Mouse (Mus musculus) midbrain, embryonic 12.5 days (tissue): Measurements from ENCODE around the gene Aqp7. TPM values are rescaled to one million over a fixed set of nuclear protein-coding genes. Genes with fewer than 3 reads are reported as not detected.

Source experiments
- ATAC-seq: fragments of 200-750 bp; cut with Nextera tagmentation; 2 replicates; pipeline ENCODE4 v1.8.0; 2017; ENCODE audit warnings: low read depth, moderate TSS enrichment, moderate library complexity; ENCODE audit not compliant: low FRiP score
- H3K27ac ChIP-seq: fragments of 300-500 bp; sonication (generic); replicated peaks from 2 replicates; pipeline ENCODE4 v1.5.1; 2016; ENCODE audit warnings: mild to moderate bottlenecking
- H3K27me3 ChIP-seq: fragments of 300-500 bp; sonication (generic); 2 replicates; pipeline ENCODE4 v1.6.1; 2016; ENCODE audit warnings: mild to moderate bottlenecking
- H3K36me3 ChIP-seq: fragments of 300-500 bp; sonication (generic); 2 replicates; pipeline ENCODE4 v1.6.1; 2016
- H3K4me1 ChIP-seq: fragments of 300-500 bp; sonication (generic); 2 replicates; pipeline ENCODE4 v1.6.1; 2016
- H3K4me2 ChIP-seq: fragments of 300-500 bp; sonication (generic); replicated peaks from 2 replicates; pipeline ENCODE4 v1.6.1; 2016; ENCODE audit warnings: mild to moderate bottlenecking, moderate library complexity
- H3K4me3 ChIP-seq: fragments of 300-500 bp; sonication (generic); 2 replicates; pipeline ENCODE4 v1.5.1; 2016; ENCODE audit warnings: mild to moderate bottlenecking
- H3K9ac ChIP-seq: fragments of 300-500 bp; sonication (generic); replicated peaks from 2 replicates; pipeline ENCODE4 v1.6.1; 2016; ENCODE audit warnings: mild to moderate bottlenecking, moderate library complexity
- H3K9me3 ChIP-seq: fragments of 300-500 bp; sonication (generic); 2 replicates; pipeline ENCODE4 v1.6.1; 2016; ENCODE audit warnings: mild to moderate bottlenecking
- WGBS: fragments of 180-500 bp; shearing (Covaris S2); methylation state at CpG from one replicate; pipeline ENCODE4 v1.1.7; 2016; 5-methylcytosine and 5-hydroxymethylcytosine counted together
- microRNA-seq: library from miRNA; unstranded; fragments of <30 nt; microRNA quantifications from one replicate; pipeline ENCODE4, GENCODE M21; 2017
- polyA plus RNA-seq: library from polyadenylated mRNA; unstranded; fragments of >200 nt; fragmentation: Nextera tagmentation; extraction: Ambion mirVana; gene quantifications from 2 replicates; pipeline ENCODE4 v1.2.1, GENCODE M21; 2016

Aqp7 gene
- polyA plus RNA-seq, 1 experiment from 2014 or later = not detected

- H3K36me3 ChIP-seq = peaks cover 70% of the 10 kb centered on the region
- no peak overlapping the region for H3K4me2 ChIP-seq
- ATAC-seq = no peak
- no peak overlapping the region for H3K27ac ChIP-seq
- no peak overlapping the region for H3K4me3 ChIP-seq
- H3K27me3 ChIP-seq = no peaks in the 10 kb centered on the region
- no peaks in the 10 kb centered on the region for H3K9me3 ChIP-seq
- WGBS = 89% methylated on average over 1 of the region's 1 CpGs
- no peak overlapping the region for H3K9ac ChIP-seq
- no peaks in the 10 kb centered on the region for H3K4me1 ChIP-seq
These were observed 64.3 kb downstream of the Aqp7 start for GRCm38 (mm10) chr4:40983686-40984085.

Small RNA genes within 50 kb of the gene (microRNA-seq; reads per million reads assigned to microRNA genes)
- 2.8 reads per million, percentile 6 among the genes with 10 or more reads in this experiment for gene Mir3094

Other genes starting within 250 kb of the Aqp7 start
- 14.8 and 15.2 TPM in 2 replicates for gene B4galt1, start 194.1 kb downstream of the Aqp7 start, polyA plus RNA-seq
- gene Spink4, start 128.1 kb downstream of the Aqp7 start, polyA plus RNA-seq = not detected in 2 replicates
- 218 and 219 TPM in 2 replicates for gene Bag1, start 99.8 kb downstream of the Aqp7 start, polyA plus RNA-seq
- gene Chmp5, start 99.7 kb downstream of the Aqp7 start, polyA plus RNA-seq = 152 and 158 TPM in 2 replicates
- gene Nfx1, start 77.2 kb downstream of the Aqp7 start, polyA plus RNA-seq = 102 and 104 TPM in 2 replicates
- gene Aqp3, start 50.0 kb upstream of the Aqp7 start, polyA plus RNA-seq = 0.65 and 0.93 TPM in 2 replicates
- gene Nol6, start 76.3 kb upstream of the Aqp7 start, polyA plus RNA-seq = 27.4 and 28.2 TPM in 2 replicates
- 97.7 and 115 TPM in 2 replicates for gene Ube2r2, start 87.6 kb upstream of the Aqp7 start, polyA plus RNA-seq
- gene Ubap2, start 227.0 kb upstream of the Aqp7 start, polyA plus RNA-seq = 74.8 and 75.5 TPM in 2 replicates